Mouse (Mus musculus) hindbrain, embryonic 11.5 days (tissue): ENCODE measurements at regions not wholly inside any gene's neighbourhood (a gene's known extent, or its start where the extent isn't known, plus 50 kb on each side); places are given as distances from the start of the nearest gene placed in this dataset.

Source experiments
- ATAC-seq: fragments of 200-750 bp; cut with Nextera tagmentation; 2 replicates; pipeline ENCODE4 v1.8.0; 2017; ENCODE audit warnings: mild to moderate bottlenecking, moderate TSS enrichment, moderate library complexity; ENCODE audit not compliant: low FRiP score
- DNase-seq: peaks from one replicate; pipeline ENCODE4 v3.0.0-alpha.2; 2015; ENCODE audit warnings: low spot score
- H3K27ac ChIP-seq: fragments of 300-500 bp; sonication (generic); 2 replicates; pipeline ENCODE4 v1.5.1; 2014; ENCODE audit warnings: mild to moderate bottlenecking, low read depth, low read length
- H3K27me3 ChIP-seq: fragments of 300-500 bp; sonication (generic); 2 replicates; pipeline ENCODE4 v1.6.1; 2014; ENCODE audit warnings: mild to moderate bottlenecking, low read length, moderate library complexity, mixed read lengths; ENCODE audit not compliant: control insufficient read depth, insufficient read depth
- H3K36me3 ChIP-seq: fragments of 300-500 bp; sonication (generic); 2 replicates; pipeline ENCODE4 v1.6.1; 2014; ENCODE audit warnings: mild to moderate bottlenecking, low read length, moderate library complexity, mixed read lengths; ENCODE audit not compliant: control insufficient read depth, insufficient read depth
- H3K4me1 ChIP-seq: fragments of 300-500 bp; sonication (generic); replicated peaks from 2 replicates; pipeline ENCODE4 v1.6.1; 2014; ENCODE audit warnings: low read length, mixed read lengths; ENCODE audit not compliant: control insufficient read depth, insufficient read depth
- H3K4me2 ChIP-seq: fragments of 300-500 bp; sonication (generic); replicated peaks from 2 replicates; pipeline ENCODE4 v1.6.1; 2014; ENCODE audit warnings: mild to moderate bottlenecking, low read depth, low read length
- H3K4me3 ChIP-seq: fragments of 300-500 bp; sonication (generic); 2 replicates; pipeline ENCODE4 v1.5.1; 2014; ENCODE audit warnings: low read depth, low read length
- H3K9ac ChIP-seq: fragments of 300-500 bp; sonication (generic); 2 replicates; pipeline ENCODE4 v1.6.1; 2014; ENCODE audit warnings: low read depth, low read length
- H3K9me3 ChIP-seq: fragments of 300-500 bp; sonication (generic); 2 replicates; pipeline ENCODE4 v1.6.1; 2016; ENCODE audit warnings: low read length; ENCODE audit not compliant: control insufficient read depth
- WGBS: fragments of 180-500 bp; shearing (Covaris S2); extraction: QIAGEN DNeasy Blood & Tissue Kit; methylation state at CpG from one replicate; pipeline ENCODE4 v1.1.7; 2014; 5-methylcytosine and 5-hydroxymethylcytosine counted together

DNA sequence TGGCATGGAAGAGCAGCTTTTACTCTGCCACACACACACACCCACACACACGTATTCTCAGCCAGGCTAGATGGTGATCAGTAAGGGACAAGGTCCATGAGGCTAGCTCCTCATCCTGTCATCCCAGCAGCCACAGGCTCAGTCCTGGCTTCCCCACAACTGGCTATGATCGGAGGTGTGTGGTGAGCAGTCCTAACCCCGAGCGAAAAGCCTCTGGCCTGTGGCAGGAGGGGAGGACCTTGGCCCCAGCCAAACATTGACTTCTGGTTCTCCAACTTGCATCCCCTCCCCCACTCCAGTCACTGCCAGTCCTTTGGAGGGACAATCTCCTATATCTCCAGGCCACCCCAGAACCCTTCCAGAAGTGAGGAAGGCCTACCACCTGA is 65.2 kb upstream of the Ttc34 start:
- no peak overlapping the region for H3K27ac ChIP-seq
- H3K36me3 ChIP-seq = no peaks in the 10 kb centered on the region
- no peaks in the 10 kb centered on the region for H3K9me3 ChIP-seq
- no peaks in the 10 kb centered on the region for H3K27me3 ChIP-seq
- ATAC-seq = no peak
- H3K4me2 ChIP-seq = no peak overlapping the region
- no peaks in the 10 kb centered on the region for H3K4me1 ChIP-seq
- no peak for DNase-seq
- H3K9ac ChIP-seq = no peak overlapping the region
- no peak overlapping the region for H3K4me3 ChIP-seq
- 84% methylated on average over 4 of the region's 4 CpGs for WGBS

DNA sequence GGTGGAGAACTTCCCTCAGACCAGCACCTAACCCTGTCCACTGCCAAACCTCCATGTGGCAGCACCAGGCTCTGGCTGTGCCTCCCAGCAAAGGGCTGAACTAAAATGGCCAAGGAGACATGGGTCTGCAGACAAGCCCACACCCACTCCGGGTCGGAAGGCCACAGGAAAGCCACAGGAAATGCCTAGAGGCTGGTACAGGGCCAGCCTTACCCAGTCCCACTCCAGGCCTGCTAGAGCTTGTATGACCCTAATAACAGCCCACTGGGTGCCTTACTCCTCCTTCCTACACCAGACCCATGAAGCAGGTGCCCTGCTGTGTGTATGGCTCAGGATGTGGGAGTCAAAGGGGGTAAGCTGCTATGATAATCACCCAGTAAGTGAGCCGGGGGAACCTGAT is 63.4 kb upstream of the Ttc34 start:
- H3K4me1 ChIP-seq = no peaks in the 10 kb centered on the region
- H3K36me3 ChIP-seq = no peaks in the 10 kb centered on the region
- H3K4me2 ChIP-seq = no peak overlapping the region
- H3K9me3 ChIP-seq = no peaks in the 10 kb centered on the region
- H3K27me3 ChIP-seq = no peaks in the 10 kb centered on the region
- H3K4me3 ChIP-seq = no peak overlapping the region
- H3K9ac ChIP-seq = no peak overlapping the region
- no peak for DNase-seq
- H3K27ac ChIP-seq = no peak overlapping the region
- no peak for ATAC-seq
- 84% methylated on average over 3 of the region's 3 CpGs for WGBS

DNA sequence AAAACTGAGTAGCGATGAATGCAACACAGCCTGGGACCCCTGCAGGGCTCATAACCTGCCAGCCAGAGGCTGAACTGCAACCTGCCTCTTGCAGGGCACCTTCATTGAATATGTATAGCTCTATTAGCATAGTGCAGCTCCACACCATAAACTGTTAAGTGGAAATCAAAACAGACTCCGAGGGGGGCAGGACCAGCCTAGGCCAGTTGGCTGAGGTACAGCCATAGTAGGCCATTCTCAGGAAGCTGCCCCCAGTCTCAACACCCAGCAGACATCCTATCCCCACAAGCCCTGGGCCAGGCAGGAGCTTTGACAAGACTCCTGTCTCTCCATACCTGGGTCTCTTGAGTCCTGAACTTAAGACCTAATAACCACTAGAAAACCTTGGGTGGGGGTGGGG is 62.9 kb upstream of the Ttc34 start:
- no peak overlapping the region for H3K4me3 ChIP-seq
- H3K27me3 ChIP-seq = no peaks in the 10 kb centered on the region
- H3K36me3 ChIP-seq = no peaks in the 10 kb centered on the region
- H3K9ac ChIP-seq = no peak overlapping the region
- DNase-seq = no peak
- no peak overlapping the region for H3K4me2 ChIP-seq
- ATAC-seq = no peak
- H3K27ac ChIP-seq = no peak overlapping the region
- H3K4me1 ChIP-seq = no peaks in the 10 kb centered on the region
- WGBS = 70% methylated on average over 2 of the region's 2 CpGs
- H3K9me3 ChIP-seq = no peaks in the 10 kb centered on the region

DNA sequence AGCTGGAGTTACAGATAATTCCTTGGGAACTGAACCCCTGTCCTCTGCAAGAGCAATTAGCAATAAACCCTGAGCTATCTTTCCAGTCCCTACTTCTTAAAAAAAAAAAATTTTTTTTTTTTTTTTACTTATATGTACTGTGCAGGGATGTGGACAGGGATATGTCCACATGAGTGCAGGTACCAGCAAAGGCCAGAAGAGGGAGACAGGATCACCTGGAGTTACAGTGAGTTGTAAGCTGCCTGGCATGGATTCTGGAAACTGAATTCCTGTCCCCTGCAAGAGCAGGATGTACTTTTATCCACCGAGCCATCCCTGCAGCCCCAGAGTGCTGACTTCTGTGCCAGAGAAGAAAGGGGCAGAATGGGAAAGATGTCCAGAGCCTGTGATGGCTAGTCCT is 58.4 kb upstream of the Ttc34 start:
- H3K4me2 ChIP-seq = no peak overlapping the region
- no peak overlapping the region for H3K9ac ChIP-seq
- no peaks in the 10 kb centered on the region for H3K4me1 ChIP-seq
- 97% methylated on average over 1 of the region's 1 CpGs for WGBS
- H3K36me3 ChIP-seq = no peaks in the 10 kb centered on the region
- no peak overlapping the region for H3K27ac ChIP-seq
- H3K27me3 ChIP-seq = no peaks in the 10 kb centered on the region
- DNase-seq = no peak
- H3K4me3 ChIP-seq = no peak overlapping the region
- ATAC-seq = no peak
- H3K9me3 ChIP-seq = no peaks in the 10 kb centered on the region

DNA sequence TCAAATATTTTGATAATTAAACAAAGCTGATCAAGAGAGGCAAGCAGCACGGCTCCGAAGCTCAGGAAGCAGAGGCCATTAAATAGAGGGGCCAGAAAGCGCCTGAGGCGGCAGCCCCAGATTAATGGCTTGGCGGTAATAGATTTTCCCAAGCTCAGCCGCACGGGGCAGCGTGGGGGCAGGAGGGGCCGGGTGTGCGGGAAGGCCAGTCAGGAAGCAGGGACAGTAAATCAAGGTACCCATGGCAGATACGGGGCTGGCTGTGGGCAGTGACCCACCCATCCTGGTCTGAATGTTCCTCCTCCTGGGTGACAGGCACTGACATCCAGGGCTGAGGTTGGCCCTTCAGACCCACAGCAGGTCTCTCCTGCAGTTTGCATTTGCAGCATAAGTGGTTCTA is 55.9 kb upstream of the Ttc34 start:
- no peak overlapping the region for H3K4me2 ChIP-seq
- no peak overlapping the region for H3K4me3 ChIP-seq
- no peak for ATAC-seq
- no peaks in the 10 kb centered on the region for H3K4me1 ChIP-seq
- no peaks in the 10 kb centered on the region for H3K36me3 ChIP-seq
- H3K27ac ChIP-seq = peak overlapping the region; percentile 24; the same call in 1 of the 2 replicates
- H3K27me3 ChIP-seq = no peaks in the 10 kb centered on the region
- H3K9me3 ChIP-seq = no peaks in the 10 kb centered on the region
- DNase-seq = peak; percentile 50
- no peak overlapping the region for H3K9ac ChIP-seq
- 44% methylated on average over 11 of the region's 11 CpGs for WGBS

DNA sequence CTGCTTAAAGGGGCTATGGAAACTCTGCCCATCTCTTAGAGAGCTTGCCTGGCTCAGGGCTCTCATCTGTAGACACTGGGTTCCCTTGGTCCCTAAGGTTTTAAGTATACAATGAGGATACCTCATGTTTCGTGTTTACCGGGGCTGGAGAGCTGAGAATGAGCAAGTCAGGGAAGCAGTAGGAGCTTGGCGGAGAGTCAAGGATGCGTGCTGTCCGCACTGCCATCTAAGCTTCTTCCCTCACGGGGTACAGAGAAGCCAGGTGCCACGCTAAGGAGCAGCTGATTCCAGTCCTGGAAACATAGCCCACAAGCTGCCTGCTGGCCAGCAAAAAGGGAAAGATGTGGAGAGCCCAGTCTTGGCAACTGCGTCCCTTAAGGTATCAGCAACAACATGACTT is 55.0 kb upstream of the Ttc34 start:
- H3K27me3 ChIP-seq = no peaks in the 10 kb centered on the region
- H3K36me3 ChIP-seq = no peaks in the 10 kb centered on the region
- 90% methylated on average over 8 of the region's 8 CpGs for WGBS
- no peaks in the 10 kb centered on the region for H3K4me1 ChIP-seq
- no peak overlapping the region for H3K27ac ChIP-seq
- H3K9ac ChIP-seq = no peak overlapping the region
- H3K4me2 ChIP-seq = no peak overlapping the region
- H3K4me3 ChIP-seq = no peak overlapping the region
- DNase-seq (no peak), ATAC-seq (no peak)
- H3K9me3 ChIP-seq = no peaks in the 10 kb centered on the region

DNA sequence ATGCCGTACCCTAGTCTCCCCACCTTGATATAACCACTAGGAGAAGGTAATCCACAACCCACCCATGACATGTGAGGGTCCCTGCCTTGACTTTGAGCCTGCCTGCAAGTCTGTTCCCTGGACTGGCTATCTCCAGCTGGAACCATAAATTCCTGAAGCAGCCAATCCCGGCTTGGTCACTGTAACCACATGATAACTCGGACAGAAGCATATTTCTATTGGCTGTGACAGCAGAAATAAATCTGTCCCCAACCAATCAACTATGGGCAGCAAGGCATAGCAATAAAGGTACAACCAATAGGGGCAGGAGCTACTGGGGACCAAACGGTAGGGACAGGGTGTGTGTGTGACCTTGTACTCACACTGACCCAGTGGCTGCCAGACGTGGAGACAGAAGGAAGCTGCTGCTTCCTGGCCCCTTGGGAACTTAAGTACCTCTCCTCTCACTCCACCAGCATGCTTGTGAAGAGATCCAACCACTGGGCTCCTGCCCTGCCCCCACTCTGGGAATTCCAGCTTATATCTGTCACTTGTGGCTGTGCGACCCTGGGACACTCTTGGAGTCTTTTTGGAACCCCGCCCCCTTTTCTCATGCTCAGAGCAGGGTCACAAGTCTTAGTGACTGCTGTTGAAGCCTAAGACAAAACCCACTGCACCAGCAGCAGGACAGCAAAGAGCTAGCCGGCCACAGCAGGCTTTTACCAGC is 51.8 kb upstream of the Ttc34 start:
- ATAC-seq (no peak), DNase-seq (no peak)
- Histone ChIP-seq H3K27me3 (no peaks in the 10 kb centered on the region), H3K4me1 (no peaks in the 10 kb centered on the region), H3K9ac (no peak overlapping the region), H3K9me3 (no peaks in the 10 kb centered on the region), H3K4me2 (no peak overlapping the region), H3K4me3 (no peak overlapping the region), H3K27ac (no peak overlapping the region), H3K36me3 (no peaks in the 10 kb centered on the region)
- WGBS = 59% methylated on average over 8 of the region's 8 CpGs

DNA sequence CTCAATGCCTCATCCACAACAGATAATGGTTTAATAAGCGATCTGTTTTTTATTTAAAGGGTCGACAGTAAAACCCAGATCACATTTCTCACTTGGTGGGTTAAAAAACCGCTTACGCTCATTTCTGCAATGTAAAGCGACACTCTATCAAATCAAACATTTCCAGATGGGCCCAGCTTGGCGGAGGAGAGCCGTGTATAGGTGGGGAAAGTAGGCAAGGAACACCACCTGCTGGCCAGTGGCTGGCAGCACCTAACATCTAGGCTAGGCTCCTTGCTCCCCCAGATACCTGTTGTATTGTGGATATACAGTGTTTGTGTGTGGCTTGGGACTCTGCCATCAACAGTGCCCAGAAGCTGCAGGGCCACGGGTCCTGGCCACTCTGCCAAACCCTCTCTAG is 50.1 kb upstream of the Ttc34 start:
- DNase-seq (peak; percentile 51), ATAC-seq (no peak)
- Histone ChIP-seq H3K27ac (no peak overlapping the region), H3K36me3 (no peaks in the 10 kb centered on the region), H3K27me3 (no peaks in the 10 kb centered on the region), H3K4me2 (no peak overlapping the region), H3K9ac (no peak overlapping the region), H3K4me1 (no peaks in the 10 kb centered on the region), H3K9me3 (no peaks in the 10 kb centered on the region), H3K4me3 (no peak overlapping the region)
- 67% methylated on average over 8 of the region's 8 CpGs for WGBS
